Mouse (Mus musculus) liver, embryonic 18 days (tissue): Measurements from ENCODE around the gene Sp140. TPM values are rescaled to one million over a fixed set of nuclear protein-coding genes. Genes with fewer than 3 reads are reported as not detected.

ENCODE experiments used
- polyA plus RNA-seq: library from polyadenylated mRNA; depleted of rRNA; stranded (reverse); fragments of >200 nt; gene quantifications from 2 replicates; pipeline ENCODE4 v1.2.3, GENCODE M21; 2012; rRNA removed

The Sp140 gene
- 6.8 and 8.2 TPM in 2 replicates for polyA plus RNA-seq

GRCm38 (mm10) chr1:85600078-85600477, at the start of gene Sp140:
Gene Sp140, plus strand, starts transcription at chr1:85600378.

GRCm38 (mm10) chr1:85575376-85575775, 24.8 kb upstream of the Sp140 start, which contains the start of gene G530012D18Rik:
Gene G530012D18Rik, plus strand, starts transcription at chr1:85575676.

GRCm38 (mm10) chr1:85598271-85599012, 1.7 kb upstream of the Sp140 start, which contains the start of gene Sp110:
Gene Sp110, minus strand, starts transcription at chr1:85598817.

GRCm38 (mm10) chr1:85649881-85650280, 49.7 kb downstream of the Sp140 start, which contains the start of gene Sp100:
Gene Sp100, plus strand, starts transcription at chr1:85649988.

Other genes with a start within 250 kb of the Sp140 start
- gene G530012D18Rik, start 24.7 kb upstream of the Sp140 start, polyA plus RNA-seq: 0.14 TPM in 1 of 2 replicates, not detected in the other
- gene Sp110, start 1.6 kb upstream of the Sp140 start, polyA plus RNA-seq: 11.2 and 12.0 TPM in 2 replicates
- gene Sp100, start 49.6 kb downstream of the Sp140 start, polyA plus RNA-seq: 13.7 and 16.3 TPM in 2 replicates
- 4.1 and 4.4 TPM in 2 replicates for gene A630001G21Rik, start 178.3 kb downstream of the Sp140 start, polyA plus RNA-seq
- 22.1 and 24.7 TPM in 2 replicates for gene Cab39, start 193.1 kb downstream of the Sp140 start, polyA plus RNA-seq